In the genomic region with DNA sequence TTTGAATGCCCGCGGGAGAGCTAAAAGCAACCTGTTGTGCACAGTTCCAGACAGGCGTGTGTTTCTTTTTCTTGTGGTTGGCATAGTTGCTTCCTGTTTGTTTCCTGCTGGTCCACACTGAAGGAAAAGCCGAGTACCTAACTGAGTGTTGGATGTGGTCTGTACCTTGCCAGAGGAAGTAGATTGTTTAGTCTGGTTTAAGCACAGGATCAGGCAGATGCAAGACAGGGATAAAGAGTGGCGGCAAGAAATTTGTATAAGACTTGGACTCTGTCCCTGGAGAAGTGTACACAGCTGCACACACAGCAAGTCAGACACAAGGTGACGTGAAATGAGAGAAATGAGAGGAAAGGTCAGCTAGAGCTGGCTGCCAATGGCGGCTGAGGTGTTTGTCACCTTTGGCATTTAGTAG, we compare ENCODE assay signal across 10 mouse cellular contexts. TPM values are rescaled to one million over a fixed set of nuclear protein-coding genes. Genes with fewer than 3 reads are reported as not detected.
DNase-seq lines count a peak whose midpoint lies in the region; ATAC-seq lines count a peak whose summit lies in the region.
"Had no signal": no experiment of that assay in that cellular context is flagged by ENCODE, and none has a peak within 500 bp of the region (broad histone marks: within the 10 kb centered on the region; RNA-seq: fewer than 3 reads in every experiment).

No protein-coding gene starts in this region.

- no peak overlapping the region for H3K9ac ChIP-seq in liver, embryonic 13.5 days
- no peak overlapping the region for H3K9ac ChIP-seq in liver, embryonic 12.5 days
- H3K9ac ChIP-seq in liver, embryonic 16.5 days (ENCODE audit: low read depth, low read length): no peak overlapping the region
- H3K9ac ChIP-seq: forebrain, embryonic 12.5 days had no signal

- no peaks in the 10 kb centered on the region for H3K9me3 ChIP-seq in liver, embryonic 13.5 days (replicated peaks)
- H3K9me3 ChIP-seq in liver, embryonic 12.5 days (replicated peaks): no peaks in the 10 kb centered on the region
- no peaks in the 10 kb centered on the region for H3K9me3 ChIP-seq in liver, embryonic 16.5 days (replicated peaks; ENCODE audit: control insufficient read depth, low read length)
- H3K9me3 ChIP-seq: forebrain, embryonic 12.5 days had no signal

- 0 out of 2 replicates have a peak overlapping the region, but pooled peaks have one; percentile 1 for H3K27ac ChIP-seq in liver, embryonic 13.5 days
- H3K27ac ChIP-seq in liver, embryonic 12.5 days: no peak overlapping the region
- H3K27ac ChIP-seq in liver, embryonic 16.5 days (ENCODE audit: low read length): peak overlapping the region; percentile 21; the same call in 1 of the 2 replicates
- H3K27ac ChIP-seq: forebrain, embryonic 12.5 days had no signal

- no peaks in the 10 kb centered on the region for H3K27me3 ChIP-seq in liver, embryonic 13.5 days
- no peaks in the 10 kb centered on the region for H3K27me3 ChIP-seq in liver, embryonic 12.5 days (replicated peaks)
- no peaks in the 10 kb centered on the region for H3K27me3 ChIP-seq in liver, embryonic 16.5 days (ENCODE audit: control insufficient read depth, insufficient read depth, low read depth, low read length)
- H3K27me3 ChIP-seq: forebrain, embryonic 12.5 days had no signal

- peaks cover 24% of the 10 kb centered on the region; the same call in 1 of the 2 replicates for H3K36me3 ChIP-seq in liver, embryonic 13.5 days
- H3K36me3 ChIP-seq in liver, embryonic 12.5 days: peaks cover 33% of the 10 kb centered on the region
- H3K36me3 ChIP-seq in liver, embryonic 16.5 days (ENCODE audit: control insufficient read depth, insufficient read depth): no peaks in the 10 kb centered on the region

- 34% methylated on average over 7 of the region's 7 CpGs for WGBS in liver, embryonic 13.5 days (ENCODE audit: insufficient replicate concordance)
- WGBS in liver, embryonic 12.5 days (ENCODE audit: insufficient replicate concordance): 36% methylated on average over 7 of the region's 7 CpGs
- 27% methylated on average over 7 of the region's 7 CpGs for WGBS in liver, embryonic 16.5 days (ENCODE audit: insufficient replicate concordance)

- H3K4me1 ChIP-seq in liver, embryonic 13.5 days (replicated peaks): peaks cover 14% of the 10 kb centered on the region
- peaks cover 15% of the 10 kb centered on the region for H3K4me1 ChIP-seq in liver, embryonic 12.5 days
- peaks cover 3% of the 10 kb centered on the region; the same call in 1 of the 2 replicates for H3K4me1 ChIP-seq in liver, embryonic 16.5 days (ENCODE audit: control insufficient read depth, low read depth, low read length)

- H3K4me3 ChIP-seq in liver, embryonic 13.5 days (replicated peaks): no peak overlapping the region
- no peak overlapping the region for H3K4me3 ChIP-seq in liver, embryonic 12.5 days
- H3K4me3 ChIP-seq in liver, embryonic 16.5 days (ENCODE audit: low read depth, low read length): no peak overlapping the region
- H3K4me3 ChIP-seq: forebrain, embryonic 12.5 days had no signal

- H3K4me2 ChIP-seq in liver, embryonic 13.5 days: no peak overlapping the region
- no peak overlapping the region for H3K4me2 ChIP-seq in liver, embryonic 12.5 days
- H3K4me2 ChIP-seq in liver, embryonic 16.5 days (ENCODE audit: low read depth, low read length): no peak overlapping the region
- H3K4me2 ChIP-seq: forebrain, embryonic 12.5 days had no signal

- no peak for ATAC-seq in liver, embryonic 13.5 days (ENCODE audit: low read depth)
- ATAC-seq in liver, embryonic 12.5 days: no peak
- peak; percentile 32 for ATAC-seq in inflammation-experienced regulatory T-cells, adult 6 months
- peak; percentile 60; the same call in 1 of the 2 replicates for ATAC-seq in liver, embryonic 16.5 days (ENCODE audit: low read depth)

- no peak for DNase-seq in liver, embryonic 13.5 days
- peak; percentile 32 for DNase-seq in thymus, postnatal 25 days
- DNase-seq in right cerebral cortex, postnatal 36 days (ENCODE audit: low spot score in 2 of 2): no peak
- DNase-seq in left cerebral cortex, adult 8-10 months (ENCODE audit: low spot score in 2 of 2): no peak
- no peak for DNase-seq in cerebellum, postnatal 25 days
- DNase-seq: midbrain, embryonic 14.5 days had no signal

RNA-seq across cellular contexts. Expression of a gene that starts 19.1 kb away (rescaled TPM):
- polyA plus RNA-seq in liver, embryonic 13.5 days (2015; fragmentation: Nextera tagmentation; extraction: Ambion mirVana): 136 and 141 TPM in 2 replicates
- 87.1 and 88.2 TPM in 2 replicates for polyA plus RNA-seq in liver, embryonic 12.5 days (2016; fragmentation: Nextera tagmentation; extraction: Ambion mirVana)
- polyA plus RNA-seq in inflammation-experienced regulatory T-cells, adult 6 months (2017; shearing (Covaris generic)): 10 to 100 TPM; 18.5 to 29.6 (median 20.1) TPM
- polyA plus RNA-seq in liver, embryonic 16.5 days (2015; fragmentation: Nextera tagmentation; extraction: Ambion mirVana): 223 TPM in 2 replicates
- total RNA-seq in left cerebral cortex, adult 8-10 months (2022): 10 to 100 TPM; 67.9 to 77.1 (median 72.1) TPM

Comparison
In these comparisons a context has a peak if more than half of its experiments do, and no peak if none do; other contexts are left out.
1. ATAC-seq: peak in inflammation-experienced regulatory T-cells, adult 6 months (single experiment) and liver, embryonic 16.5 days (single experiment); none in liver, embryonic 13.5 days (single experiment) and liver, embryonic 12.5 days (single experiment).